Mouse (Mus musculus) embryo, embryonic 10.5 days (tissue): ENCODE data around the gene Cbarp.

Source experiments
- DNase-seq: peaks from one replicate; pipeline ENCODE4 v3.0.0-alpha.2; 2015; ENCODE audit warnings: low spot score

Cbarp gene

DNA sequence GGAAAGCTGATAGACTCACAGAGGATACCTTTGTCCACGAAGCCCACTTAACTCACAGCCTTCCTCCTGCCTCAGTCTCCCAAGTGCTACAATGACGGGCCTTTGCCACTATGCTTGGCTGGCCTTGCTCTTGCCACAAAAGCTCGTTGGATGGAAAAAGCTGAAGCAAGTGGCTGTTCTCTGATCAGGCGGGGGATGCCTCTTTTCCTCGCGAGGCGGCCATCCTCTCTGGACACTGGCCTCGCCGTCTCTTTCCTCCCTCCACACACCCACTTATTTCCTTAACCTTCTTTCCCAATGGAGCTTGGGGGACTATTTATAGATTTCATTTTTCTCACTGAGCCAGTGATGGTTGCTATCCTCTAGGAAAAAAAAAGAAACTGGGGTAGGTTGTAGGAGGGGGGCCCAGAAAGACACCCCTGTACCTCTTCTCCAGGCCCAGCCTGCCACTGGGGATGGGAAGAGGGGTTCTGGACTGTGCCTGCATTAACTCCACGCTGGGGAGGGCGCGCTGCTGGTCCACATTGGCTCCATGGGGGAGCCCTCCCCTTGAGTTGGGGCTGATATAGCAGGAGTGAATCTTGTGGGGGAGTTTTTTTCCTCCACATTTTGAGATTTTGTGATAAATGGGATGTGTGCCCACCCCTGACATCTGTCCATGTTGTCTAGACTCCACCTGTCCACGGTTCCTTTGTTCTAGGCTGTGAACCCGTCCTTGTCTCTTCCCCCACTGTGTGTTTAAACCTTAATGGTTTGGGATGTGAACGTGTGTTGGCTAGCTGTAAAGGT is 16.7 kb upstream of the Cbarp start:
- DNase-seq = no peak

DNA sequence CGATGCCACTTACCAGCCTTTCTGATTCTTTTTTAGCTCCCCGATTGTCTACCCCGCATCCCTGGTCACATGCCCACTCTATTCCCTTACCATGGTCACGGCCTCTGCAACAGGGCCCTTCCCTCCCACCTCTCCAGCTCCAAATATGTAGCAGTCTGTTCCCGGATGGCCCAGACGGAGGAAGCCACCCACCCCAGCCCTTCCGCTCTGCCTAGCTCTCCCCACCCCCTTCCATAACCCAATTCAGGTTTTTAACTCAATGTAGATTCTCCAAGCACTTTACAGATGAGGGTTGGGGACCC is 16.1 kb upstream of the Cbarp start:
- no peak for DNase-seq

DNA sequence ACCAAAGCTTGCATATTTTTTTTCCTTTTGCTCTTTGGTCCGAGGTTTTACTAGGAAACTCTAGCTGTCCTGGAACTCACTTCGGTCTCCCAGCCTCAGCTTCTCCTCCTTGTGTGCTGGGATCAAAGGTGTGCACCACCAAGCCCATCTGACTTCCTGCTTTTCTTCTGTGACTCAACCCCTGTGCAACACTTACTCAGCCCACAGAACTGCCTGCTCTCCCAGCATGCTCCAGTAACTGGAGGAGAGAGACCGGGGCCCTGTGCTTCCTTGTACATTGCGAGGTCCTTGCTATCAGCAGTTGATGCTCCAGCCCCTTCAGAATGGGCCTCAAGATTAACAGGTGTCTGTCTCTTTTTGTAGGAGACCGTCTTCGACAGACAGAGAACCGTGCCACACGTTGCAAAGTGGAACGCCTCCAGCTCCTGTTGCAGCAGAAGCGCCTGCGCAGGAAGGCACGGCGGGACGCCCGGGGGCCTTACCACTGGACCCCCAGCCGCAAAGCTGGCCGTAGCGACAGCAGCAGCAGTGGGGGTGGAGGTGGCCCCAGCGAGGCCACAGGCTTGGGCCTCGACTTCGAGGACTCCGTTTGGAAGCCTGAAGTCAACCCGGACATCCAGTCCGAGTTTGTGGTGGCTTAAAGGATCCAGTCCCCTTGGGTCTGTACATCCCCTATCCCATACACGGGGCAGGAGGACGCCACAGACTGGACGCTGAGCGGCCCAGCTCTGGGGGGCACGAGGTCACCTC is 15.5 kb upstream of the Cbarp start:
- DNase-seq = no peak

- DNase-seq = no peak
These were observed 14.6 kb upstream of the Cbarp start for GRCm38 (mm10) chr10:80155277-80155676.

DNA sequence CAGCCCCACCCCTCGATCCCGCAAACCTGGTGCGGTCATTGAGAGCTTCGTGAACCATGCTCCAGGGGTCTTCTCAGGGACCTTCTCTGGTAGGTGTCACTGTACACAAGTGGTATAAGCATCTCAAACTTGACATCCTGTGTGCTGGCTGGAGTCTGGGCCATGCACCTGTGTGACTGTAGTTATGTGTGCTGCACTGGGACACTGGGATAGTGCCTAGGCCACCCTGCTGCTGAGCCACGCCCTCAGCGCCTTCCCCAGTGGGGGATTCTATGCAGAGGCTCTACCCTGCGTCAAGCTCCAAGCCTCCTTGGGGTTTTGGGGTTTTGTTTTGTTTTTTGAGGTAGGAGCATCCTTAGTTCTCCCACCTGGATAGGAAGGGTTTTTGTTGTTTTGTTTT is 13.7 kb upstream of the Cbarp start:
- no peak for DNase-seq

- DNase-seq = no peak
These were observed 13.1 kb upstream of the Cbarp start for GRCm38 (mm10) chr10:80153713-80154112.

- DNase-seq = no peak
These were observed 12.2 kb upstream of the Cbarp start for GRCm38 (mm10) chr10:80152873-80153260.

GRCm38 (mm10) chr10:80152071-80152872 is 11.6 kb upstream of the Cbarp start:
- DNase-seq = peak; percentile 58

- DNase-seq = peak; percentile 60
These were observed 10.8 kb upstream of the Cbarp start for GRCm38 (mm10) chr10:80151211-80152034.

- DNase-seq = peak; percentile 84
These were observed 9.9 kb upstream of the Cbarp start for GRCm38 (mm10) chr10:80150226-80151210.

- DNase-seq = peak; percentile 99
These were observed 8.9 kb upstream of the Cbarp start for GRCm38 (mm10) chr10:80149291-80150225.

GRCm38 (mm10) chr10:80148610-80149290 is 8.1 kb upstream of the Cbarp start:
- DNase-seq = peak; percentile 94

DNA sequence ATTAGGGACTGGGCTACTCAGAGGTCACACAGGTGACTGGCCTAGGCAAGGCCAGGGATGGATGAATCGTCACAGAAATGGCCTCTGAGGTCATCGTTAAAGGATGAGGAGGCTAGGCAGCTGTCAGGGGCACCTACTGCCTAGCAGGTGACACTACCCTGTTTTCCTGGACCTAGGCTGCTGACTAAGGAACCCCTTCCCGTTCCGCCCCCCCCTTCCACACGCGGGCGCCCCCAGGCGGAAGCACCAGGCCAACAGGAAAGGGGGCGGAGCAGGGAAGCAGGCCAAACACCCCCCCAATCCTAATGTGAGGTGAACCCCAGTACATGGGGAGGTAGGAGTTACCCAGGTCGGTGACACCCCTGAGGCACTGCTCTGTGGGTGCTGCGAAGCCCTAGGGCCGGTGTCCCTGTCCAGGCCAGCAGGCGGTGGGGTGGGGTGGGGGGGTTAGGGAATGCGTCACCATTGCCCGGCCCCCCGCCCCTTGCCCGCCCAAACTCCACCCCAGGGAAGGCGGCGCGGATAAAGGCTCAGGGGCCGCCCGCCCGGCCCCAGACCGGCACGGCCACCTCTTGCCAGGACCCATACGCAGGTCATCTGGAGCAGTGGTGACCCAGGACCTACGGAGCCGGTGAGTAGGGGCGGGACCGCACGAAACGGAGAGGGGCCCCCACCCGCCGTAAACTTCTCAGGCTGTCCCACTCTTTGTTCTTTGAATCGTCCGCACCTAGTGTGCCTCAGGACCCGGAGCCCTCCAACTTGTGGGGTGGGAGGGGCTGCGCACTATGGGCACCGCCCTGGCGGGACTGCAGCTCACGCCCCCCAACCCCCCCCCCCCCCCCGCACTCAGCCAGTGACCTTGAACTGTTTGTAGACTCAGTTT is 7.3 kb upstream of the Cbarp start, which contains the start of gene Midn:
Gene Midn (plus strand): TSS at position 554 of the 883 bp plus-strand sequence.
- peak; percentile 79 for DNase-seq

DNA sequence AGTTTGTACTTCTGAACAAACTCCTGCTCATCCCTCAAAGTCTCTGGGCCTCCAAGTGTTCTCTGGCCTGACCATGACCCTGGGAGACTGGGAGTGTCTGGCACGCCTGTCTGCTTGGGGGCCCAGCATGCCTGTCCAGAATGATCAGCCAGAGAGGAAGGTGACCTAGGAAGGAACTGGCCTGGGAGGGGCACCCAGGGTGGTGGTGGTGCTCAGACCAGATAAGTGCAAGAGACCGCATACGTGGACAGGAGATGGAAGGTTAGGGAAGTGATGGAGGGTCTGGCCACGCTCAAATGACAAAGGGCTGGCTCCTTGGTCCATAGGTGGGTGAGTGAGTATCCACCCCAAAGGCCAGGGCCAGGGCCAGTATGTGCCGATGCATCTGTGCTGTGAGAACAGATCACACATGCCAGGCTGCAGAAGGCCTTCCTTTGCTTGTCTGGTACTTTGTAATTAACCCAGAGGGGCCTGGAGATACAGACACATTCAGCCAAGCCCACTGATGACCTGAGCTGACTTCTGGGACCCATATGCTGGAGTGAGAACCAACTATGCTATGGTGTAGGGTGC is 6.6 kb upstream of the Cbarp start:
- no peak for DNase-seq

DNA sequence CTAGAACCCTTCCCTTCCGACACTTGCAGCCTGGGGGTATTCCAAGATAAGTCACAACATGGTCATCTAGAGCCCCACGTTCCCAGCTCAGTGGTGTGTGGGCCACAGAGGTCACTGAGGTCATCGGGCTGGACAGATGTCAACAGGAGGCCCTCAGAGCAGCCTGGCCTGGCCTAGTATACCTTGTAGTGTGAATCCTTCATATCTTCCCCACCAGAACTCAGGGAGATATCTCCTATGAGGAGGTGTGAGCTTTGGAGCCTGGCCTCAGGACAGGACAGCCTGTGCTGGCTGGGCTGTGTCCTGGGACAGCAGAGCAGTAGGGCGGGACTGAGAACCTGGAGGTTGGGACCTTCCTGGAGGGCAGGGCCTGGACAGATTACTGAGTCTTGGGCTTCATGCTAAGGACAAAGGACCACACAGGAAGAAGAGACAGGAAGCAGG is 6.0 kb upstream of the Cbarp start:
- no peak for DNase-seq

GRCm38 (mm10) chr10:80145896-80146295 is 5.3 kb upstream of the Cbarp start:
- DNase-seq = no peak
